22 mouse cellular contexts compared by ENCODE assay signal in genomic region chr14:77646196-77646595, GRCm38 (mm10).
"Had no signal": no experiment of that assay in that cellular context is flagged by ENCODE, and none has a peak within 500 bp of the region (broad histone marks: within the 10 kb centered on the region; RNA-seq: fewer than 3 reads in every experiment).

No protein-coding gene starts in this region.

- H3K36me3 ChIP-seq: heart, embryonic 10.5 days; heart, embryonic 12.5 days; hindbrain, embryonic 13.5 days; hindbrain, embryonic 15.5 days; limb, embryonic 10.5 days; limb, embryonic 12.5 days had no signal

- DNase-seq: forebrain, postnatal 0 days; gastrocnemius, postnatal 14 days; gastrocnemius, postnatal 36 days; heart, adult 18-20 months; heart, postnatal 14 days; heart, postnatal 36 days; kidney, adult 11 months; kidney, adult 2 months; kidney, adult 9 months; kidney, postnatal 10 days; kidney, postnatal 25 days; kidney, postnatal 4 days had no signal

- H3K4me1 ChIP-seq: heart, embryonic 12.5 days had no signal

- H3K9ac ChIP-seq: forebrain, postnatal 0 days; heart, embryonic 12.5 days; hindbrain, embryonic 13.5 days; hindbrain, embryonic 15.5 days; limb, embryonic 12.5 days had no signal

- H3K4me3 ChIP-seq: heart, embryonic 10.5 days; heart, embryonic 12.5 days; hindbrain, embryonic 13.5 days; hindbrain, embryonic 15.5 days; layer of hippocampus, adult 2 months; left cerebral cortex, adult 2 months; limb, embryonic 10.5 days; limb, embryonic 12.5 days had no signal

- H3K27me3 ChIP-seq: heart, embryonic 12.5 days; hindbrain, embryonic 13.5 days; hindbrain, embryonic 15.5 days; limb, embryonic 12.5 days had no signal

- H3K4me2 ChIP-seq: heart, embryonic 12.5 days; hindbrain, embryonic 13.5 days; hindbrain, embryonic 15.5 days; limb, embryonic 12.5 days had no signal

- ATAC-seq: forebrain, postnatal 0 days; hindbrain, postnatal 0 days; intestine, embryonic 16.5 days had no signal

- H3K9me3 ChIP-seq: heart, embryonic 10.5 days; heart, embryonic 12.5 days; hindbrain, embryonic 13.5 days; hindbrain, embryonic 15.5 days; limb, embryonic 10.5 days; limb, embryonic 12.5 days had no signal

- H3K27ac ChIP-seq: heart, embryonic 10.5 days; hindbrain, embryonic 13.5 days; hindbrain, embryonic 15.5 days; hindbrain, postnatal 0 days; left cerebral cortex, adult 2 months; limb, embryonic 10.5 days; limb, embryonic 12.5 days had no signal
